27 mouse cellular contexts compared by ENCODE assay signal in genomic region chr12:101987659-101988058, GRCm38 (mm10).
"Had no signal": no experiment of that assay in that cellular context is flagged by ENCODE, and none has a peak within 500 bp of the region (broad histone marks: within the 10 kb centered on the region; RNA-seq: fewer than 3 reads in every experiment).

No protein-coding gene starts in this region.

- H3K9ac ChIP-seq: limb, embryonic 12.5 days; limb, embryonic 13.5 days; limb, embryonic 15.5 days; liver, embryonic 12.5 days; liver, embryonic 13.5 days; liver, embryonic 14.5 days; liver, embryonic 15.5 days; liver, postnatal 0 days; lung, embryonic 14.5 days; lung, embryonic 15.5 days; midbrain, embryonic 12.5 days; midbrain, embryonic 13.5 days; midbrain, embryonic 15.5 days had no signal

- H3K27me3 ChIP-seq: limb, embryonic 12.5 days; limb, embryonic 13.5 days; limb, embryonic 15.5 days; liver, embryonic 12.5 days; liver, embryonic 13.5 days; liver, embryonic 15.5 days; lung, embryonic 15.5 days; megakaryocyte, embryonic 14.5 days; midbrain, embryonic 12.5 days; midbrain, embryonic 13.5 days; midbrain, embryonic 15.5 days had no signal

- DNase-seq: left cerebral cortex, postnatal 4 days; liver; liver, embryonic 13.5 days; liver, postnatal 0 days; lung, adult 18-20 months; lung, adult 2 months; lung, embryonic 14.5 days; lung, postnatal 10 days; lung, postnatal 14 days; lung, postnatal 36 days; lung, postnatal 4 days; midbrain, embryonic 14.5 days had no signal

- H3K9me3 ChIP-seq: limb, embryonic 10.5 days; limb, embryonic 12.5 days; limb, embryonic 13.5 days; limb, embryonic 15.5 days; liver, embryonic 12.5 days; liver, embryonic 13.5 days; liver, embryonic 15.5 days; lung, embryonic 15.5 days; megakaryocyte, embryonic 14.5 days; midbrain, embryonic 10.5 days; midbrain, embryonic 12.5 days; midbrain, embryonic 13.5 days; midbrain, embryonic 15.5 days had no signal

- H3K4me3 ChIP-seq: limb, embryonic 10.5 days; limb, embryonic 12.5 days; limb, embryonic 13.5 days; limb, embryonic 15.5 days; liver, embryonic 12.5 days; liver, embryonic 13.5 days; liver, embryonic 15.5 days; lung, embryonic 15.5 days; megakaryocyte, embryonic 14.5 days; midbrain, embryonic 10.5 days; midbrain, embryonic 12.5 days; midbrain, embryonic 13.5 days; midbrain, embryonic 15.5 days; myocyte had no signal

- H3K4me1 ChIP-seq: limb, embryonic 10.5 days; limb, embryonic 12.5 days; limb, embryonic 13.5 days; limb, embryonic 15.5 days; liver, embryonic 12.5 days; liver, embryonic 13.5 days; liver, embryonic 15.5 days; lung, embryonic 15.5 days; midbrain, embryonic 10.5 days; midbrain, embryonic 12.5 days; midbrain, embryonic 13.5 days; midbrain, embryonic 15.5 days had no signal

- H3K27ac ChIP-seq: limb, embryonic 10.5 days; limb, embryonic 12.5 days; limb, embryonic 13.5 days; limb, embryonic 15.5 days; liver, embryonic 12.5 days; liver, embryonic 13.5 days; liver, embryonic 14.5 days; liver, embryonic 15.5 days; lung, embryonic 15.5 days; macrophage; midbrain, embryonic 10.5 days; midbrain, embryonic 12.5 days; midbrain, embryonic 13.5 days; midbrain, embryonic 15.5 days had no signal
